9 mouse cellular contexts compared by ENCODE assay signal in the genomic region with DNA sequence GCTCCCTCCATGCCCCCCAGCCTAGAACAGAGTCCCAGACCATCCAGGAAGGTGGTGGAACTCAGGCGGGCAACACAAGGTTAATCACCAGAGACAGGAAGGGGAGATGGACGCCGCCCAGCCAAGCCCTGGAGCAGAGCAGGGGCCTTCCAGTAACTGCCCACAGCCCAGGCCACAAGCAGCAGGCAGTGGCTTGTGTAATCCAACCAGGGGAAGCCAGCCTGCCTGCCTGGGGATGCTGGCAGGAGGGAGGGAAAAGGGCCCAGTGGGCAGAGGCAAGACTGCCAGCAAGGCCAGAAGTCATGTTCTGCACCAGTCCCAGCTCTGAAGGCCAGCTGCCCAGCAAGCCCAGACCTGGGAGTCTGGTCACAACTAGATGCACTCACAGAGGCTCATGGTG. TPM values are rescaled to one million over a fixed set of nuclear protein-coding genes. Genes with fewer than 3 reads are reported as not detected.
A peak's percentile ranks its signal among the peaks of the same experiment; 100 is the strongest.
DNase-seq lines count a peak whose midpoint lies in the region.
"Had no signal": no experiment of that assay in that cellular context is flagged by ENCODE, and none has a peak within 500 bp of the region (broad histone marks: within the 10 kb centered on the region; RNA-seq: fewer than 3 reads in every experiment).

No protein-coding gene starts in this region.

- peak overlapping the region; percentile 89 for H3K4me3 ChIP-seq in megakaryocyte, embryonic 14.5 days (replicated peaks)
- H3K4me3 ChIP-seq: midbrain, embryonic 12.5 days had no signal

- peak; percentile 50 for DNase-seq in kidney, postnatal 10 days
- DNase-seq in kidney, adult 18-20 months: no peak
- peak; percentile 49 for DNase-seq in adrenal gland, postnatal 25 days
- peak; percentile 40 to 44 for DNase-seq in heart, postnatal 14 days
- no peak for DNase-seq in thymus, postnatal 10 days (ENCODE audit: low spot score in 2 of 2)
- no peak for DNase-seq in cerebellum, adult 11-12 months
- DNase-seq in thymus, postnatal 25 days: no peak

- no peaks in the 10 kb centered on the region for H3K27me3 ChIP-seq in megakaryocyte, embryonic 14.5 days (replicated peaks)
- H3K27me3 ChIP-seq: midbrain, embryonic 12.5 days had no signal

- peaks cover 86% of the 10 kb centered on the region for H3K36me3 ChIP-seq in megakaryocyte, embryonic 14.5 days (replicated peaks; ENCODE audit: low read length)

- H3K9me3 ChIP-seq in megakaryocyte, embryonic 14.5 days: no peaks in the 10 kb centered on the region
- H3K9me3 ChIP-seq: midbrain, embryonic 12.5 days had no signal

- H3K4me1 ChIP-seq in megakaryocyte, embryonic 14.5 days: peaks cover 92% of the 10 kb centered on the region
- H3K4me1 ChIP-seq: midbrain, embryonic 12.5 days had no signal

- intact Hi-C loops in heart, postnatal 14 days (cut with DNase I): no loop called here

RNA-seq across cellular contexts. Expression of a gene that starts 18.5 kb away (rescaled TPM):
- 66.1 and 73.2 TPM in 2 replicates for total RNA-seq in adrenal gland, postnatal 25 days (2021)
- 10 to 100 TPM; 13.5 to 14.0 TPM for total RNA-seq in heart, postnatal 14 days (2021)
- 151 and 347 TPM in 2 replicates for polyA plus RNA-seq in megakaryocyte, embryonic 14.5 days (2012; ENCODE audit: insufficient read depth, low replicate concordance)

RNA-seq across cellular contexts. Expression of a gene that starts 28.8 kb away (rescaled TPM):
- total RNA-seq in adrenal gland, postnatal 25 days (2021): 154 TPM in 2 replicates
- total RNA-seq in heart, postnatal 14 days (2021): 100 to 1,000 TPM; 105 to 118 TPM
- 153 and 200 TPM in 2 replicates for polyA plus RNA-seq in megakaryocyte, embryonic 14.5 days (2012; ENCODE audit: insufficient read depth, low replicate concordance)

RNA-seq across cellular contexts. Expression of a gene that starts 39.9 kb away (rescaled TPM):
- 977 and 1,201 TPM in 2 replicates for total RNA-seq in adrenal gland, postnatal 25 days (2021)
- 100 to 1,000 TPM; 636 to 681 TPM for total RNA-seq in heart, postnatal 14 days (2021)
- polyA plus RNA-seq in megakaryocyte, embryonic 14.5 days (2012; ENCODE audit: insufficient read depth, low replicate concordance): 3,942 and 9,172 TPM in 2 replicates

RNA-seq across cellular contexts. Expression of a gene that starts 47.3 kb away (rescaled TPM):
- total RNA-seq in adrenal gland, postnatal 25 days (2021): 84.3 and 101 TPM in 2 replicates
- total RNA-seq in heart, postnatal 14 days (2021): 10 to 100 TPM; 68.6 to 73.5 TPM
- polyA plus RNA-seq in megakaryocyte, embryonic 14.5 days (2012; ENCODE audit: insufficient read depth, low replicate concordance): 147 and 260 TPM in 2 replicates

RNA-seq across cellular contexts. Expression of a gene that starts 51.6 kb away (rescaled TPM):
- 460 and 592 TPM in 2 replicates for total RNA-seq in adrenal gland, postnatal 25 days (2021)
- total RNA-seq in heart, postnatal 14 days (2021): 1,000 to 10,000 TPM; 1,168 to 1,183 TPM
- 1,192 and 1,533 TPM in 2 replicates for polyA plus RNA-seq in megakaryocyte, embryonic 14.5 days (2012; ENCODE audit: insufficient read depth, low replicate concordance)

Comparison
In these comparisons a context has a peak if more than half of its experiments do, and no peak if none do; other contexts are left out.
1. DNase-seq: peak in kidney, postnatal 10 days (single experiment), adrenal gland, postnatal 25 days (single experiment) and heart, postnatal 14 days (2 of 2); none in kidney, adult 18-20 months (single experiment), thymus, postnatal 10 days (0 of 2), cerebellum, adult 11-12 months (single experiment) and thymus, postnatal 25 days (single experiment).